Mouse (Mus musculus) CH12.LX (cell line): ENCODE data around the gene H2-M5. TPM values are rescaled to one million over a fixed set of nuclear protein-coding genes. Genes with fewer than 3 reads are reported as not detected.

ENCODE experiments used
- DNase-seq: peaks from one replicate; pipeline ENCODE4 v3.0.0-alpha.2; 2013; ENCODE audit errors: extremely low read depth
- H3K27ac ChIP-seq: 2 replicates; pipeline ENCODE4 v1.5.1; 2012; ENCODE audit warnings: low read depth, mild to moderate bottlenecking, control low read depth, moderate library complexity; ENCODE audit not compliant: insufficient read depth
- H3K27me3 ChIP-seq: replicated peaks from 2 replicates; pipeline ENCODE3; 2012; ENCODE audit warnings: inconsistent platforms
- H3K36me3 ChIP-seq, 2 experiments: replicated peaks in 1 of 2; 2 replicates each; pipeline versions ENCODE3 to v1.6.1; 2012; ENCODE audit warnings: inconsistent platforms in 1 of 2, low read length in 1 of 2, mild to moderate bottlenecking in 1 of 2, mixed read lengths in 1 of 2, moderate library complexity in 1 of 2; ENCODE audit not compliant: control insufficient read depth in 1 of 2, insufficient read depth in 1 of 2
- H3K4me1 ChIP-seq, 2 experiments: 2 replicates each; pipeline ENCODE4 v1.6.1; 2012; ENCODE audit warnings: inconsistent platforms in 1 of 2, moderate library complexity in 1 of 2; ENCODE audit not compliant: insufficient read depth in 2 of 2, control insufficient read depth in 1 of 2
- H3K4me2 ChIP-seq: 2 replicates; pipeline ENCODE4 v1.6.1; 2012; ENCODE audit warnings: low read depth, mild to moderate bottlenecking, control low read depth; ENCODE audit not compliant: poor library complexity, insufficient read depth, severe bottlenecking
- H3K4me3 ChIP-seq, 3 experiments: fragments of 150-350 bp in 1 of 3; sonication (generic) in 1 of 3; replicated peaks in 1 of 3; 2 replicates each; pipeline versions ENCODE3 to v1.5.1; 2011 to 2012; ENCODE audit warnings: low read depth in 2 of 3, low read length in 2 of 3, mild to moderate bottlenecking in 2 of 3, moderate library complexity in 2 of 3, control low read depth in 1 of 3, improper control_type of control experiment in 1 of 3, inconsistent platforms in 1 of 3, mixed read lengths in 1 of 3; ENCODE audit not compliant: poor library complexity in 1 of 3
- H3K79me2 ChIP-seq: replicated peaks from 2 replicates; pipeline ENCODE4 v1.6.1; 2012; ENCODE audit warnings: mild to moderate bottlenecking, moderate library complexity; ENCODE audit not compliant: control insufficient read depth, poor library complexity, insufficient read depth, severe bottlenecking; ENCODE audit errors: extremely low read depth
- H3K9ac ChIP-seq: 2 replicates; pipeline ENCODE4 v1.6.1; 2012; ENCODE audit warnings: low read depth, mild to moderate bottlenecking, control low read depth, moderate library complexity; ENCODE audit not compliant: insufficient read depth
- H3K9me3 ChIP-seq: replicated peaks from 2 replicates; pipeline ENCODE3; 2012; ENCODE audit warnings: low read length, inconsistent platforms, mixed read lengths
- CHD1 ChIP-seq: IDR thresholded peaks from 2 replicates; pipeline ENCODE4 v1.6.1; 2012; ENCODE audit warnings: low read depth, low read length, improper control_type of control experiment, inconsistent platforms
- CHD2 ChIP-seq: IDR thresholded peaks from 2 replicates; pipeline ENCODE4 v1.6.1; 2011; ENCODE audit warnings: low read length, improper control_type of control experiment
- CTCF ChIP-seq, 2 experiments: IDR thresholded peaks in 1 of 2; conservative IDR thresholded peaks in 1 of 2; 2 replicates each; pipeline ENCODE4 v1.5.1; 2011 to 2012; ENCODE audit warnings: low read depth in 2 of 2, low read length in 2 of 2, improper control_type of control experiment in 1 of 2, inconsistent platforms in 1 of 2, mild to moderate bottlenecking in 1 of 2, moderate library complexity in 1 of 2
- EP300 ChIP-seq: IDR thresholded peaks from 2 replicates; pipeline ENCODE4 v1.6.1; 2011; ENCODE audit warnings: low read length, improper control_type of control experiment
- GABPA ChIP-seq: IDR thresholded peaks from 2 replicates; pipeline ENCODE4 v1.6.1; 2012; ENCODE audit warnings: low read depth, low read length, improper control_type of control experiment, inconsistent platforms; ENCODE audit not compliant: insufficient replicate concordance
- MAX ChIP-seq: IDR thresholded peaks from 2 replicates; pipeline ENCODE4 v1.6.1; 2011; ENCODE audit warnings: low read length, improper control_type of control experiment
- MEF2A ChIP-seq: IDR thresholded peaks from 2 replicates; pipeline ENCODE4 v1.6.1; 2014; ENCODE audit warnings: low read depth, mild to moderate bottlenecking, inconsistent platforms, low read length, improper control_type of control experiment, borderline replicate concordance
- MXI1 ChIP-seq: IDR thresholded peaks from 2 replicates; pipeline ENCODE4 v1.6.1; 2011; ENCODE audit warnings: mild to moderate bottlenecking, low read depth, low read length, improper control_type of control experiment
- MYC ChIP-seq: IDR thresholded peaks from 2 replicates; pipeline ENCODE4 v1.6.1; 2011; ENCODE audit warnings: low read depth, mild to moderate bottlenecking, improper control_type of control experiment, low read length
- NELFE ChIP-seq: IDR thresholded peaks from 2 replicates; pipeline ENCODE4 v1.6.1; 2011; ENCODE audit warnings: low read depth, low read length, improper control_type of control experiment
- NRF1 ChIP-seq: IDR thresholded peaks from 2 replicates; pipeline ENCODE4 v1.6.1; 2014; ENCODE audit warnings: low read depth, mild to moderate bottlenecking, inconsistent platforms, low read length, improper control_type of control experiment, moderate library complexity
- POLR2A ChIP-seq: IDR thresholded peaks from 2 replicates; pipeline ENCODE4 v1.6.1; 2011; ENCODE audit warnings: low read depth, mild to moderate bottlenecking, improper control_type of control experiment, low read length
- POLR2AphosphoS2 ChIP-seq: IDR thresholded peaks from 2 replicates; pipeline ENCODE4 v1.6.1; 2011; ENCODE audit warnings: low read depth, low read length, improper control_type of control experiment
- SMC3 ChIP-seq: IDR thresholded peaks from 2 replicates; pipeline ENCODE4 v1.6.1; 2011; ENCODE audit warnings: low read depth, low read length, improper control_type of control experiment
- TCF12 ChIP-seq: IDR thresholded peaks from 2 replicates; pipeline ENCODE4 v1.6.1; 2014; ENCODE audit warnings: low read depth, mild to moderate bottlenecking, inconsistent platforms, low read length, improper control_type of control experiment
- ZC3H11A ChIP-seq: IDR thresholded peaks from 2 replicates; pipeline ENCODE4 v1.6.1; 2012; ENCODE audit warnings: low read depth, mild to moderate bottlenecking, inconsistent platforms, low read length, improper control_type of control experiment
- ZKSCAN1 ChIP-seq: IDR thresholded peaks from 2 replicates; pipeline ENCODE4 v1.6.1; 2012; ENCODE audit warnings: low read depth, inconsistent platforms, low read length, improper control_type of control experiment, borderline replicate concordance
- dilution Hi-C: fragments of 300-500 bp; cut with MboI; formaldehyde crosslinking; loops from 2 replicates; pipeline ENCODE4 v1.14.3; 2020; ENCODE audit warnings: low sequenced_read_pairs; ENCODE audit not compliant: extremely low pct_unique_long_range_greater_than_20kb, extremely low pct_ligation_motif_present
- in situ Hi-C: fragments of 300-500 bp; cut with MboI; formaldehyde crosslinking; loops from 3 replicates; pipeline ENCODE4 v1.14.3; 2019; ENCODE audit warnings: low sequenced_read_pairs, low pct_ligation_motif_present, low pct_unique_long_range_greater_than_20kb, mixed read lengths
- polyA plus RNA-seq: library from polyadenylated mRNA; unstranded; fragments of >175 nt; gene quantifications from 2 replicates; pipeline ENCODE4 v1.2.1, GENCODE M21; 2012; ENCODE audit warnings: low read depth; ENCODE audit not compliant: insufficient read length
- total RNA-seq, 2 experiments: library from RNA; depleted of rRNA; stranded (reverse); fragments of 300-350 nt in 1 of 2; fragments of >200 nt in 1 of 2; gene quantifications; 2 replicates each; pipeline ENCODE4 v1.2.3; 2012 to 2014

The H2-M5 gene
- total and polyA plus RNA-seq, 3 experiments, result 1.1 to 2.2 (median 1.1) TPM

DNA sequence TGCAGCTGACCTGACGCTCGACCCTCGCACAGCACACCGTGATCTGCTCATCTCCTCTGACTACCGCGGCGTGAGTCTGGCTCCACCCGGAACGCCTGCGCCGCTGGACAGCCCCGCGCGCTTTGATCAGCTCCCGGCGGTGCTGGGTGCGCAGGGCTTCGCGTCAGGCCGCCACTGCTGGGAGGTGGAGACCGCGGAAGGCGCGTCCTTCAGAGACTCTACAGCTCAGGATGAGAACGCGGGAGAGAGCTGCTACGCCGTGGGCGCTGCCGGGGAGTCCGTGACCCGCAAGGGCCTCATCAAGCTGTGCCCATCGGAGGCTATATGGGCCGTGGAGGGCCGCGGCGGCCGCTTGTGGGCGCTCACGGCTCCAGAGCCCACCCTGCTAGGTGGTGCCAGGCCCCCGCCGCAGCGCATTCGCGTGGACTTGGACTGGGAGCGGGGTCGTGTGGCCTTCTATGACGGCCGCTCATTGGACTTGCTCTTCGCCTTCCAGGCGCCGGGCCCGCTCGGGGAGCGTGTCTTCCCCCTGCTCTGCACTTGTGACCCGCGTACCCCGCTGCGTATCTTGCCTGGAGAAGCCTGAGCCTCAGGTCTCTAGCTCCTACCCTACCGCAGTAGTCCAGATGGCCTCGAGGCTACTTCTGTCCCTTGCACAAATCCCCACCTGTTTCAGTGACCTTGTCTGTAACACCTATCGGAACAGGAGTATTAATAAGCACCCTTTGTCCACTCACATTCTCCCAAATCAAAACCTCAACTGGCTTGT, 42.1 kb downstream of the H2-M5 start:
- Histone ChIP-seq H3K27ac (no peak overlapping the region), H3K27me3 (no peaks in the 10 kb centered on the region), H3K4me2 (no peak overlapping the region), H3K79me2 (peaks cover 20% of the 10 kb centered on the region), H3K4me3 (no peak overlapping the region), H3K36me3 (peaks cover 13 to 35% of the 10 kb centered on the region in 2 experiments), H3K9ac (no peak overlapping the region), H3K4me1 (peaks cover 2 to 8% of the 10 kb centered on the region in 2 experiments; a peak in 2 of 4 replicates), H3K9me3 (no peaks in the 10 kb centered on the region)
- no peak for DNase-seq
- dilution Hi-C loops (no loop called here), in situ Hi-C loops (no loop called here)
- no peak for TF ChIP-seq TCF12
- peak; percentile 91 for TF ChIP-seq POLR2AphosphoS2
- no peak for TF ChIP-seq ZKSCAN1
- TF ChIP-seq CHD2, result peak; percentile 37; the same call in 1 of the 2 replicates

- in situ Hi-C loops, result no loop called here
Measured at GRCm38 (mm10) chr17:36944121-36944775, 45.1 kb downstream of the H2-M5 start.

DNA sequence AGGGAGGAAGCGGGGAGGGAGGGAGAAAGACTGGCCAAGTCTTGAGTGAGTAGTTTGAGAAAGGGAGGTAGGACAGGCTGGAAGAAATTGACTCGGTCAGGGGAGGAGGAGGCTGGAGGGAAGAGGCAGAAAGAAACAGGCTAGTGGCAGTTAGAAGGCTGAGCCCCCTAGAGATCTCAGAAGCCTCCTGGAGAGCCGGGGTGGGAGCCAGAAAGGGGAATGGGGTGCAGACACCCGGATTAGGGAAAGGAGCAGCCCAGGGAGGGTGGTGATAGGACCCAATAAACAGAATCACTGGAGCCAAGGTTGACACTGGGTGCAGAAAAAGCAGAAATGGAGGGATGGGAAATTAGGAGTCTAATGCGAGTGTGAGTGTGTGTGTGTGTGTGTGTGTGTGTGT, 45.6 kb downstream of the H2-M5 start:
- no peak for DNase-seq
- H3K27ac ChIP-seq, result no peak overlapping the region
- no peak overlapping the region for H3K9ac ChIP-seq
- H3K79me2 ChIP-seq, result no peaks in the 10 kb centered on the region
- H3K4me1 ChIP-seq, result 0 out of 4 replicates have a peak, but pooled peaks cover 0 to 2% of the 10 kb centered on the region in 2 experiments
- H3K36me3 ChIP-seq, result peaks cover 6 to 20% of the 10 kb centered on the region in 2 experiments
- dilution Hi-C loops, result no loop called here
- H3K27me3 ChIP-seq, result no peaks in the 10 kb centered on the region
- no peak overlapping the region for H3K4me3 ChIP-seq
- no peaks in the 10 kb centered on the region for H3K9me3 ChIP-seq
- no peak overlapping the region for H3K4me2 ChIP-seq
- in situ Hi-C loops, result no loop called here
- TF ChIP-seq MXI1, result no peak
- TF ChIP-seq MEF2A, result no peak
- no peak for TF ChIP-seq ZC3H11A
- TF ChIP-seq GABPA, result no peak
- no peak for TF ChIP-seq CHD1
- TF ChIP-seq POLR2A, result no peak
- no peak for TF ChIP-seq NELFE
- no peak for TF ChIP-seq MAX
- no peak for TF ChIP-seq SMC3
- no peak for TF ChIP-seq MYC

More at GRCm38 (mm10) chr17:36944121-36944775, 45.1 kb downstream of the H2-M5 start:
- dilution Hi-C loops, result no loop called here
- H3K79me2 ChIP-seq, result no peaks in the 10 kb centered on the region
- no peak overlapping the region for H3K9ac ChIP-seq
- no peak overlapping the region for H3K4me3 ChIP-seq
- no peak overlapping the region for H3K4me2 ChIP-seq
- H3K4me1 ChIP-seq, result 0 out of 4 replicates have a peak, but pooled peaks cover 0 to 2% of the 10 kb centered on the region in 2 experiments
- TF ChIP-seq NRF1 (no peak), POLR2AphosphoS2 (no peak), EP300 (no peak), CTCF (conservative IDR thresholded peaks at IDR 0.05 in 1 of 2, IDR thresholded peaks at IDR 0.05 in 1 of 2; ENCODE audit: low read depth in 2 of 2, low read length in 2 of 2) (peak; percentile 21 to 27; a peak in 3 of 4 replicates)
- no peaks in the 10 kb centered on the region for H3K9me3 ChIP-seq
- peaks cover 11 to 26% of the 10 kb centered on the region in 2 experiments for H3K36me3 ChIP-seq
- no peak overlapping the region for H3K27ac ChIP-seq
- no peaks in the 10 kb centered on the region for H3K27me3 ChIP-seq
- no peak for DNase-seq
